Mouse (Mus musculus) intestine, postnatal 0 days (tissue): ENCODE results near the gene Sec24b. TPM values are rescaled to one million over a fixed set of nuclear protein-coding genes. Genes with fewer than 3 reads are reported as not detected.

Experiments
- ATAC-seq: fragments of 200-750 bp; cut with Nextera tagmentation; 2 replicates; pipeline ENCODE4 v1.8.0; 2017; ENCODE audit warnings: mild to moderate bottlenecking, moderate TSS enrichment, moderate library complexity
- H3K27ac ChIP-seq: fragments of 300-500 bp; sonication (generic); 2 replicates; pipeline ENCODE4 v1.5.1; 2014; ENCODE audit warnings: mild to moderate bottlenecking, low read depth, low read length, moderate library complexity
- H3K27me3 ChIP-seq: fragments of 300-500 bp; sonication (generic); replicated peaks from 2 replicates; pipeline ENCODE4 v1.6.1; 2014; ENCODE audit warnings: low read length, mixed read lengths; ENCODE audit not compliant: control insufficient read depth, insufficient read depth
- H3K36me3 ChIP-seq: fragments of 300-500 bp; sonication (generic); 2 replicates; pipeline ENCODE4 v1.6.1; 2014; ENCODE audit warnings: mild to moderate bottlenecking, moderate library complexity; ENCODE audit not compliant: control insufficient read depth, insufficient read depth
- H3K4me1 ChIP-seq: fragments of 300-500 bp; sonication (generic); replicated peaks from 2 replicates; pipeline ENCODE4 v1.6.1; 2014; ENCODE audit warnings: antibody characterized with exemption, low read length, mixed read lengths; ENCODE audit not compliant: control insufficient read depth, insufficient read depth
- H3K4me2 ChIP-seq: fragments of 300-500 bp; sonication (generic); replicated peaks from 2 replicates; pipeline ENCODE4 v1.6.1; 2014; ENCODE audit warnings: low read depth, mild to moderate bottlenecking, moderate library complexity
- H3K4me3 ChIP-seq: fragments of 300-500 bp; sonication (generic); 2 replicates; pipeline ENCODE4 v1.5.1; 2014; ENCODE audit warnings: low read depth, low read length
- H3K9ac ChIP-seq: fragments of 300-500 bp; sonication (generic); 2 replicates; pipeline ENCODE4 v1.6.1; 2014; ENCODE audit warnings: mild to moderate bottlenecking, low read depth, low read length
- H3K9me3 ChIP-seq: fragments of 300-500 bp; sonication (generic); 2 replicates; pipeline ENCODE4 v1.6.1; 2016; ENCODE audit warnings: mixed run types; ENCODE audit not compliant: control insufficient read depth
- CTCF ChIP-seq: sonication (generic); IDR thresholded peaks from 2 replicates; pipeline ENCODE4 v1.5.1; 2016; ENCODE audit warnings: low read depth, mild to moderate bottlenecking, control low read depth, antibody characterized with exemption, moderate library complexity
- WGBS: fragments of 180-500 bp; shearing (Covaris S2); extraction: QIAGEN DNeasy Blood & Tissue Kit; methylation state at CpG from one replicate; pipeline ENCODE4 v1.1.7; 2014; 5-methylcytosine and 5-hydroxymethylcytosine counted together
- polyA plus RNA-seq: library from polyadenylated mRNA; unstranded; fragments of >200 nt; fragmentation: Nextera tagmentation; extraction: Ambion mirVana; gene quantifications from 2 replicates; pipeline ENCODE4 v1.2.1, GENCODE M21; 2015

Sec24b gene
- polyA plus RNA-seq, 1 experiment from 2014 or later, result 13.1 TPM

DNA sequence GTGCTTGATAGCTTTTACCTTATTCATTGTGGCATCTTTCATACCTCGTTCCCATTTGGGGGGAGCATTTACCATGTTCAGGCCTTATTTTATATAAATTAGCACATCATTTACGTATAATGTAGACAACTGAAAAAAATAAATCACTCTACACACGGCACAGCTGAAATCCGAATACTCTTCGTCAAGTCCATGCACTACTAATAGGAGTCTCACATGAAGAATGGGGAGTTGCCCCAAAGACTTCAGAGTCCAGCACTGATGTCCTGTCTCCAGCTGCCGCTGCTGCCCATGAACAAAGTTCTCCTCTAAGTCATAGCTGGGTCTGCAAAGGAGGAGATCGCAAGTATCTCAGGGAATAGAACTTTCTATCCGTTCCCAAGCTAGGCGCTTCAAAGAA, 15.9 kb upstream of the Sec24b start:
- 89% methylated on average over 9 of the region's 9 CpGs for WGBS
- Histone ChIP-seq H3K27ac (no peak overlapping the region), H3K36me3 (no peaks in the 10 kb centered on the region), H3K4me2 (no peak overlapping the region), H3K9me3 (no peaks in the 10 kb centered on the region), H3K27me3 (no peaks in the 10 kb centered on the region), H3K9ac (no peak overlapping the region), H3K4me1 (no peaks in the 10 kb centered on the region), H3K4me3 (no peak overlapping the region)
- no peak for TF ChIP-seq CTCF
- no peak for ATAC-seq

DNA sequence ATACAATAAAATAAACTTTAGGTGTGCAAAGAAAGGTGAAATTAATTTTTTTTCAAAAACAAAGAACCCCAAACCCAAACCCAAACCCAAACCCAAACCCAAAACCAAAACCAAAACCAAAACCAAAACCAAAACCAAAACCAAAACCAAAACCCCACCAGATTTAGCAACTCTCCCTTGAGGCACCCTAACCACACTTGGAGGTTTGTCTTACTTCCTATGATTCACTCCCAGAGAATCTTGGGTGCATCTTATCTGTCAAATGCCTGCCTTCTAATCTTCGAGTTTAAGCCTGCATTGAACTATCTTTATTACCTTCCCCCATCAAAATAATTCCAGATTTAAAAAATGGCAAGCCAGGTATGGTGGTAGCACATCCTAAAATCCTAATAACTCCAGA, 14.4 kb upstream of the Sec24b start:
- no peak for ATAC-seq
- no peak overlapping the region for H3K9ac ChIP-seq
- H3K4me3 ChIP-seq, result no peak overlapping the region
- no peak overlapping the region for H3K4me2 ChIP-seq
- H3K27ac ChIP-seq, result no peak overlapping the region
- no peaks in the 10 kb centered on the region for H3K36me3 ChIP-seq
- WGBS, result 35% methylated on average over 1 of the region's 1 CpGs
- TF ChIP-seq CTCF, result no peak
- no peaks in the 10 kb centered on the region for H3K4me1 ChIP-seq
- no peaks in the 10 kb centered on the region for H3K27me3 ChIP-seq
- no peaks in the 10 kb centered on the region for H3K9me3 ChIP-seq

DNA sequence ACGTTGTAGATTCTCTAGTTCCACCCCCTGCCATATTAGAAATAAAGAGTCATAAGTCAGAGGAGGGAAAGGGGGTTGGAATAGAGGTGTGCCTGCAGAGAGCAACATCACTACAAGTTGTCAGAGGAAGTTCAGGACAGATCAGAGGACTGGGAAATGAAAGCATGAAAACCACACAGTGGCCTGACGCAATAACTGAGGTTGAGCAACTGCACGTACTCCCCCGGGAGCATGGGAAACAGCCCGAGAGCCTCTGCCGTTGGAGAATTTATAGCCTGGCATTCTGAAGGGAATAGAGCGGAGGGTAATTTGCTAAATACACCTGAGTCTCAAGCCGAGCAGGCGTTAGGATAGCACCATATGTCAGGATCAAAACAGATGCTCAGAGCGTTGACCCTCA, 11.7 kb upstream of the Sec24b start:
- H3K9me3 ChIP-seq, result no peaks in the 10 kb centered on the region
- no peak overlapping the region for H3K9ac ChIP-seq
- no peak overlapping the region for H3K4me3 ChIP-seq
- no peaks in the 10 kb centered on the region for H3K27me3 ChIP-seq
- peak; percentile 33; the same call in 1 of the 2 replicates for ATAC-seq
- no peaks in the 10 kb centered on the region for H3K4me1 ChIP-seq
- no peak for TF ChIP-seq CTCF
- no peaks in the 10 kb centered on the region for H3K36me3 ChIP-seq
- 32% methylated on average over 10 of the region's 10 CpGs for WGBS
- H3K27ac ChIP-seq, result no peak overlapping the region
- H3K4me2 ChIP-seq, result peak overlapping the region; percentile 40; the same call in 1 of the 2 replicates

DNA sequence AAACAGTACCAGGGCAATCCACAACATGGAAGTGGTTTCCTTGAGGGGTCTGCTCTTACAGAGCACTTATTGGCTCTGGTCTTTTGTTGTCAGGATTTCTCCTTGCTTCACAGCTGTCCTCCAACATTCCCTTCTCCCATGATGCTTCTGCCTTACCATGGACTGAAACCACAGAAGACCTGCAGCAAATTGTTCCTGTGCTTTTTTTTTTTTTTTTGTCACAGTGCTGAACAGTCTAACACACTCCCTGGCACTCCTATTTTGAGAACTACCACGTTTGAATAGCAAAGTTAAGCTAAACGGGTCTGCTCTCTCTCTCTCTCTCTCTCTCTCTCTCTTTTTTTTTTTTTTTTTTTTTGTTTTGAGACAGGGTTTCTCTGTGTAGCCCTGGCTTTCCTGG, 10.6 kb upstream of the Sec24b start:
- ATAC-seq, result no peak
- Histone ChIP-seq H3K27me3 (no peaks in the 10 kb centered on the region), H3K36me3 (no peaks in the 10 kb centered on the region), H3K4me3 (no peak overlapping the region), H3K4me1 (no peaks in the 10 kb centered on the region), H3K4me2 (no peak overlapping the region), H3K27ac (no peak overlapping the region), H3K9ac (no peak overlapping the region), H3K9me3 (no peaks in the 10 kb centered on the region)
- WGBS, result 58% methylated on average over 2 of the region's 2 CpGs
- no peak for TF ChIP-seq CTCF

DNA sequence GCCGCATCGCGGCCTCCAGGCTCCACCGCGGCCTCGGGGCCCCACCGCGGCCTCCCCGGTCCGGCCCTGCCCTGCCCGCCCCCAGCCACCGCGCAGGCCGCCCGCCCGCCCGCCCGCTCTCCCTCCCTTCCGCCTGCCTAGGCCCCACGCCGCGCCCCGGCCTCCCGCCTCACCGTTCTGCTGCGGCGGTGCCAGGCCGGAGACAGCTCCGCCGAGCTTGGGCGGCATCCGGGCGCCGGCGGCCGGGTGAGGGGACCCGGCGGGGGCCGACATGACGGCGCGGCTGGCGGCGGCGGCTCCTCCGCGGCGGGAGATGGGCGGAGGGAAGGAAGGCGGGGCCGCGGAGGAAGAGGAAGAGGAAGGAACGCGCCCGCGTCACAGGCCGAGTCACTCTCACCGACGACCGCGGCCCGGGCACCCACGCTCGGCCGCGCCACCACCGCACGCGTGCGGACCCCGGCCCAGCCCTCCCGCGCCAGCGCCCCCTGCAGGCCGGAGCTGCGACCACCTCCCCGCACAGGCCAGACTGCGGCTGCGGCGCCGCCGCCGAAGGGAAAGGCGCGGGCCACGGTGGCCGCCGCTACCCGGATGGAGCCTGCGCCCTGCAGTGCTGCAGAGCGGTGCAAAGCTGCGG, 840 bp downstream of the Sec24b start:
- peak; percentile 75 for TF ChIP-seq CTCF
- Histone ChIP-seq H3K4me1 (peaks cover 9% of the 10 kb centered on the region), H3K9ac (peak overlapping the region; percentile 96), H3K36me3 (no peaks in the 10 kb centered on the region), H3K27me3 (no peaks in the 10 kb centered on the region), H3K9me3 (no peaks in the 10 kb centered on the region), H3K4me3 (peak overlapping the region; percentile 84), H3K27ac (peak overlapping the region; percentile 99), H3K4me2 (peak overlapping the region; percentile 74)
- peak; percentile 83 for ATAC-seq
- under 1% methylated on average over 62 of the region's 92 CpGs for WGBS

DNA sequence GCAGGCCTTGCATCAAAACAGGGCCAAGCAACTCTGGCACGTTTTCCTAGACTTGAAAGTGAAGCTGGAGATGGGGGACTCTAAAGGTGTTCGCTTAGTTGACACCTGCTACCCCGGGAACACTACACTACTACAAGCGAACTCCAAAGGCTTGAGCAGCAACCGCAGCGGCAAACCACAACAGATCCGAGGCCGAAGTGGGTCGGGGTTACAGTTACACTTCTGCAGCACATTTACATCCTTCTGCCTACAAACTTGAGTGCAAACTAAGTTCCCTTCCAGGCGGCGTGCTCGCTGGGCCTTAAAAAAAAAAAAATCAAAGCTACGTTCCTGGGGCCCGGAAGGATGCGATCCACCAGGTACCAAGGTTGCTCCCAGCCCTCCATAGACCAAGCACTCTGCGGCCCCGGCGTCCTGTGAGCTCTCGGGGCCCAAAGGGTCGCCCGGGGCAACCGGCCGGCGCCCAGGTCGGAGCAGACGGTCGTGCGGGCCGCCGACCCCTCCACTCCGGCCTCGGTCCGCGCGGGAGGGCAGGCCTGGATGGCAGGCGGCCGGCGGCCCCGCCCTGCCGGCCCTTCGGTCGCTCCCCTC, 1.5 kb downstream of the Sec24b start:
- WGBS, result under 1% methylated on average over 42 of the region's 42 CpGs
- no peak for ATAC-seq

More for the DNA sequence above, 1.5 kb downstream of the Sec24b start:
- no peak for TF ChIP-seq CTCF
- peak overlapping the region; percentile 96 for H3K9ac ChIP-seq
- peak overlapping the region; percentile 99 for H3K27ac ChIP-seq
- H3K27me3 ChIP-seq, result no peaks in the 10 kb centered on the region
- 0 out of 2 replicates have a peak, but pooled peaks cover under 1% of the 10 kb centered on the region for H3K36me3 ChIP-seq
- H3K9me3 ChIP-seq, result no peaks in the 10 kb centered on the region
- H3K4me3 ChIP-seq, result peak overlapping the region; percentile 84
- H3K4me1 ChIP-seq, result peaks cover 14% of the 10 kb centered on the region
- peak overlapping the region; percentile 74 for H3K4me2 ChIP-seq
